Mouse (Mus musculus) heart, embryonic 14.5 days (tissue): Measurements from ENCODE around the gene C77080. TPM values are rescaled to one million over a fixed set of nuclear protein-coding genes. Genes with fewer than 3 reads are reported as not detected.

Source experiments
- ATAC-seq: fragments of 200-750 bp; cut with Nextera tagmentation; 2 replicates; pipeline ENCODE4 v1.8.0; 2017; ENCODE audit warnings: low read depth, moderate TSS enrichment; ENCODE audit not compliant: insufficient number of reproducible peaks, insufficient read depth, low FRiP score
- H3K27ac ChIP-seq, 2 experiments: fragments of 200-500 bp in 1 of 2; fragments of 300-500 bp in 1 of 2; sonication (generic) in 1 of 2; replicated peaks in 1 of 2; 2 replicates each; pipeline ENCODE4 v1.5.1; 2012 to 2014; ENCODE audit warnings: low read depth in 2 of 2, low read length in 2 of 2, control low read depth in 1 of 2, mild to moderate bottlenecking in 1 of 2, mixed read lengths in 1 of 2; ENCODE audit not compliant: control insufficient read depth in 1 of 2, insufficient read depth in 1 of 2
- H3K27me3 ChIP-seq: fragments of 300-500 bp; sonication (generic); 2 replicates; pipeline ENCODE4 v1.6.1; 2014; ENCODE audit warnings: mild to moderate bottlenecking, low read length, control low read depth; ENCODE audit not compliant: control insufficient read depth, insufficient read depth
- H3K36me3 ChIP-seq: fragments of 300-500 bp; sonication (generic); 2 replicates; pipeline ENCODE4 v1.6.1; 2014; ENCODE audit warnings: mild to moderate bottlenecking, control low read depth, low read length, mixed read lengths; ENCODE audit not compliant: control insufficient read depth, insufficient read depth
- H3K4me1 ChIP-seq, 2 experiments: fragments of 200-500 bp in 1 of 2; fragments of 300-500 bp in 1 of 2; sonication (generic) in 1 of 2; 2 replicates each; pipeline ENCODE4 v1.6.1; 2012 to 2014; ENCODE audit warnings: low read length in 2 of 2, control low read depth in 1 of 2, mixed read lengths in 1 of 2; ENCODE audit not compliant: control insufficient read depth in 2 of 2, insufficient read depth in 2 of 2
- H3K4me2 ChIP-seq: fragments of 300-500 bp; sonication (generic); 2 replicates; pipeline ENCODE4 v1.6.1; 2014; ENCODE audit warnings: mild to moderate bottlenecking, low read length
- H3K4me3 ChIP-seq, 2 experiments: fragments of 200-500 bp in 1 of 2; fragments of 300-500 bp in 1 of 2; sonication (generic) in 1 of 2; 2 replicates each; pipeline ENCODE4 v1.5.1; 2012 to 2014; ENCODE audit warnings: low read length in 2 of 2, mild to moderate bottlenecking in 2 of 2, control low read depth in 1 of 2, low read depth in 1 of 2, moderate library complexity in 1 of 2; ENCODE audit not compliant: control insufficient read depth in 1 of 2, insufficient read depth in 1 of 2
- H3K9ac ChIP-seq: fragments of 300-500 bp; sonication (generic); 2 replicates; pipeline ENCODE4 v1.6.1; 2014; ENCODE audit warnings: mild to moderate bottlenecking, low read length
- H3K9me3 ChIP-seq: fragments of 300-500 bp; sonication (generic); 2 replicates; pipeline ENCODE4 v1.6.1; 2016; ENCODE audit warnings: low read length, control low read depth; ENCODE audit not compliant: control insufficient read depth
- WGBS: fragments of 180-500 bp; shearing (Covaris S2); extraction: QIAGEN DNeasy Blood & Tissue Kit; methylation state at CpG from one replicate; pipeline ENCODE4 v1.1.7; 2014; 5-methylcytosine and 5-hydroxymethylcytosine counted together
- polyA plus RNA-seq: library from polyadenylated mRNA; unstranded; fragments of >200 nt; fragmentation: Nextera tagmentation; extraction: Ambion mirVana; gene quantifications from 2 replicates; pipeline ENCODE4 v1.2.1, GENCODE M21; 2014

Gene C77080
- polyA plus RNA-seq, 1 experiment from 2014 or later: 1.4 TPM

GRCm38 (mm10) chr4:129206792-129207191 lies 54.4 kb downstream of the C77080 start:
- Histone ChIP-seq H3K27me3 (no peaks in the 10 kb centered on the region), H3K36me3 (peaks cover 96% of the 10 kb centered on the region), H3K9me3 (no peaks in the 10 kb centered on the region), H3K4me3 (no peak overlapping the region), H3K9ac (no peak overlapping the region), H3K4me1 (no peaks in the 10 kb centered on the region), H3K4me2 (no peak overlapping the region), H3K27ac (no peak overlapping the region)
- WGBS: 83% methylated on average over 8 of the region's 8 CpGs
- no peak for ATAC-seq

- 94% methylated on average over 10 of the region's 10 CpGs for WGBS
- H3K9ac ChIP-seq: no peak overlapping the region
Observed at GRCm38 (mm10) chr4:129204655-129205054, 56.5 kb downstream of the C77080 start.

GRCm38 (mm10) chr4:129197514-129197913 lies 63.7 kb downstream of the C77080 start:
- Histone ChIP-seq H3K9ac (no peak overlapping the region), H3K27ac (no peak overlapping the region), H3K4me1 (no peaks in the 10 kb centered on the region), H3K4me3 (no peak overlapping the region), H3K4me2 (no peak overlapping the region), H3K36me3 (peaks cover 70% of the 10 kb centered on the region), H3K27me3 (no peaks in the 10 kb centered on the region), H3K9me3 (no peaks in the 10 kb centered on the region)
- 98% methylated on average over 6 of the region's 6 CpGs for WGBS
- ATAC-seq: no peak

More at GRCm38 (mm10) chr4:129204655-129205054, 56.5 kb downstream of the C77080 start:
- Histone ChIP-seq H3K27ac (no peak overlapping the region), H3K36me3 (peaks cover 94% of the 10 kb centered on the region), H3K4me3 (no peak overlapping the region), H3K4me2 (no peak overlapping the region), H3K9me3 (no peaks in the 10 kb centered on the region), H3K4me1 (no peaks in the 10 kb centered on the region), H3K27me3 (no peaks in the 10 kb centered on the region)
- ATAC-seq: no peak

GRCm38 (mm10) chr4:129194280-129194679 lies 66.9 kb downstream of the C77080 start:
- Histone ChIP-seq H3K9me3 (no peaks in the 10 kb centered on the region), H3K36me3 (peaks cover 44% of the 10 kb centered on the region), H3K27ac (no peak overlapping the region), H3K27me3 (no peaks in the 10 kb centered on the region), H3K4me3 (no peak overlapping the region), H3K9ac (no peak overlapping the region), H3K4me1 (peaks cover 3 to 13% of the 10 kb centered on the region in 2 experiments), H3K4me2 (no peak overlapping the region)
- no peak for ATAC-seq
- 80% methylated on average over 1 of the region's 1 CpGs for WGBS

GRCm38 (mm10) chr4:129191691-129192090 lies 69.5 kb downstream of the C77080 start:
- Histone ChIP-seq H3K4me1 (peaks cover 3 to 21% of the 10 kb centered on the region in 2 experiments), H3K36me3 (peaks cover 28% of the 10 kb centered on the region), H3K9ac (no peak overlapping the region), H3K4me3 (no peak overlapping the region), H3K27ac (no peak overlapping the region), H3K9me3 (no peaks in the 10 kb centered on the region), H3K4me2 (no peak overlapping the region), H3K27me3 (no peaks in the 10 kb centered on the region)
- ATAC-seq: no peak
- WGBS: 71% methylated on average over 5 of the region's 5 CpGs

GRCm38 (mm10) chr4:129190538-129190937 lies 70.7 kb downstream of the C77080 start:
- Histone ChIP-seq H3K4me2 (peak overlapping the region; percentile 81), H3K27ac (peak overlapping the region; percentile 8 to 78; a peak in 3 of 4 replicates), H3K36me3 (peaks cover 20% of the 10 kb centered on the region), H3K27me3 (no peaks in the 10 kb centered on the region), H3K4me1 (peaks cover 3 to 21% of the 10 kb centered on the region in 2 experiments), H3K9ac (peak overlapping the region; percentile 83), H3K9me3 (no peaks in the 10 kb centered on the region), H3K4me3 (peak overlapping the region; percentile 82 to 86)
- WGBS: 7% methylated on average over 12 of the region's 12 CpGs
- no peak for ATAC-seq

- Histone ChIP-seq H3K4me1 (peaks cover 3 to 21% of the 10 kb centered on the region in 2 experiments), H3K4me3 (peak within 1 kb of the TSS; percentile 82 to 86), H3K36me3 (peaks cover 14% of the 10 kb centered on the region; the same call in 1 of the 2 replicates), H3K27me3 (no peaks in the 10 kb centered on the region), H3K9ac (peak within 1 kb of the TSS; percentile 89), H3K27ac (peak within 1 kb of the TSS; percentile 73 to 90), H3K4me2 (peak within 1 kb of the TSS; percentile 81), H3K9me3 (no peaks in the 10 kb centered on the region)
- WGBS: under 1% methylated on average over 58 of the region's 58 CpGs
- ATAC-seq: peak; percentile 94
Observed at GRCm38 (mm10) chr4:129189542-129190519, 71.4 kb downstream of the C77080 start, which contains the start of the genes S100pbp and Yars. S100pbp (minus strand) TSS chr4:129189727. Yars (plus strand) TSS chr4:129189760.
